Mouse (Mus musculus) brain, adult 2 months (tissue): ENCODE results near the gene Grn.
"Not testable (repeated sequence)": the region's sequence is repeated elsewhere in the genome, so short reads cannot be mapped to it uniquely, and the experiment has no call there.

Experiments used
- DNase-seq: peaks from one replicate; pipeline ENCODE4 v3.0.0; 2011; ENCODE audit warnings: low read depth, low spot score

The Grn gene

GRCm38 (mm10) chr11:102430121-102431017 is at the start of gene Grn:
Gene Grn, plus strand, starts transcription at chr11:102430315.
- peak; percentile 99 for DNase-seq

GRCm38 (mm10) chr11:102381341-102382100 is 48.6 kb upstream of the Grn start:
- no peak for DNase-seq

GRCm38 (mm10) chr11:102382794-102383193 is 47.3 kb upstream of the Grn start:
- DNase-seq: peak; percentile 16

GRCm38 (mm10) chr11:102383365-102384136 is 46.6 kb upstream of the Grn start:
- peak; percentile 95 for DNase-seq

- DNase-seq: peak; percentile 89
Measured at GRCm38 (mm10) chr11:102384418-102384817, 45.7 kb upstream of the Grn start.

- no peak for DNase-seq
Measured at GRCm38 (mm10) chr11:102385075-102385474, 45.0 kb upstream of the Grn start.

GRCm38 (mm10) chr11:102386121-102386520 is 44.0 kb upstream of the Grn start:
- DNase-seq: no peak

GRCm38 (mm10) chr11:102389436-102389835 is 40.7 kb upstream of the Grn start:
- not testable (repeated sequence) for DNase-seq

- peak; percentile 84 for DNase-seq
Measured at GRCm38 (mm10) chr11:102392441-102393237, 37.5 kb upstream of the Grn start.

- DNase-seq: peak; percentile 98
Measured at GRCm38 (mm10) chr11:102393238-102393634, 36.9 kb upstream of the Grn start, which contains the start of gene Rundc3a. Gene Rundc3a, plus strand, starts transcription at chr11:102393403.

GRCm38 (mm10) chr11:102393719-102394420 is 36.2 kb upstream of the Grn start:
- peak; percentile 88 for DNase-seq

- DNase-seq: peak; percentile 72
Measured at GRCm38 (mm10) chr11:102394421-102395124, 35.5 kb upstream of the Grn start.

- peak; percentile 77 for DNase-seq
Measured at GRCm38 (mm10) chr11:102395250-102395649, 34.9 kb upstream of the Grn start.

GRCm38 (mm10) chr11:102396263-102396662 is 33.9 kb upstream of the Grn start:
- DNase-seq: peak; percentile 45

GRCm38 (mm10) chr11:102396671-102397141 is 33.4 kb upstream of the Grn start:
- peak; percentile 77 for DNase-seq

GRCm38 (mm10) chr11:102398007-102398825 is 31.9 kb upstream of the Grn start:
- peak; percentile 96 for DNase-seq

- no peak for DNase-seq
Measured at GRCm38 (mm10) chr11:102399107-102399506, 31.0 kb upstream of the Grn start.

GRCm38 (mm10) chr11:102399610-102400072 is 30.5 kb upstream of the Grn start:
- peak; percentile 73 for DNase-seq
